Mouse (Mus musculus): ENCODE results near the gene Gpr55. TPM values are rescaled to one million over a fixed set of nuclear protein-coding genes. Genes with fewer than 3 reads are reported as not detected.

Gpr55 gene
- polyA plus RNA-seq, 1 experiment = not detected

- Histone ChIP-seq H3K4me3 (ENCODE audit: insufficient read depth, low read length) (no peak overlapping the region), H3K27ac (ENCODE audit: insufficient read depth, low read depth, low read length) (no peak overlapping the region), H3K4me1 (ENCODE audit: control insufficient read depth, insufficient read depth, low read length) (peaks cover 29% of the 10 kb centered on the region)
- TF ChIP-seq CTCF (IDR thresholded peaks at IDR 0.05; ENCODE audit: low read depth, low read length) (no peak), POLR2A (IDR thresholded peaks at IDR 0.05; ENCODE audit: borderline replicate concordance, low read depth, low read length) (no peak)
These were observed 1.3 kb upstream of the Gpr55 start for GRCm38 (mm10) chr1:85962081-85962480.

GRCm38 (mm10) chr1:85959889-85960276, 924 bp downstream of the Gpr55 start:
- peaks cover 30% of the 10 kb centered on the region for H3K4me1 ChIP-seq (ENCODE audit: control insufficient read depth, insufficient read depth, low read length)

GRCm38 (mm10) chr1:85959129-85959888, 1.5 kb downstream of the Gpr55 start:
- H3K27ac ChIP-seq (ENCODE audit: insufficient read depth, low read depth, low read length) = no peak overlapping the region
- H3K4me1 ChIP-seq (ENCODE audit: control insufficient read depth, insufficient read depth, low read length) = peaks cover 30% of the 10 kb centered on the region
- H3K4me3 ChIP-seq (ENCODE audit: insufficient read depth, low read length) = no peak overlapping the region
- TF ChIP-seq CTCF (IDR thresholded peaks at IDR 0.05; ENCODE audit: low read depth, low read length) (no peak), POLR2A (IDR thresholded peaks at IDR 0.05; ENCODE audit: borderline replicate concordance, low read depth, low read length) (no peak)

More at GRCm38 (mm10) chr1:85959889-85960276, 924 bp downstream of the Gpr55 start:
- TF ChIP-seq POLR2A (IDR thresholded peaks at IDR 0.05; ENCODE audit: borderline replicate concordance, low read depth, low read length) = no peak
- TF ChIP-seq CTCF (IDR thresholded peaks at IDR 0.05; ENCODE audit: low read depth, low read length) = no peak
- Histone ChIP-seq H3K27ac (ENCODE audit: insufficient read depth, low read depth, low read length) (no peak overlapping the region), H3K4me3 (ENCODE audit: insufficient read depth, low read length) (no peak overlapping the region)

GRCm38 (mm10) chr1:85957942-85958619, 2.7 kb downstream of the Gpr55 start:
- H3K27ac ChIP-seq (ENCODE audit: insufficient read depth, low read depth, low read length) = no peak overlapping the region
- no peak overlapping the region for H3K4me3 ChIP-seq (ENCODE audit: insufficient read depth, low read length)
- peaks cover 30% of the 10 kb centered on the region for H3K4me1 ChIP-seq (ENCODE audit: control insufficient read depth, insufficient read depth, low read length)
- TF ChIP-seq CTCF (IDR thresholded peaks at IDR 0.05; ENCODE audit: low read depth, low read length) = no peak
- no peak for TF ChIP-seq POLR2A (IDR thresholded peaks at IDR 0.05; ENCODE audit: borderline replicate concordance, low read depth, low read length)

- Histone ChIP-seq H3K27ac (ENCODE audit: insufficient read depth, low read depth, low read length) (no peak overlapping the region), H3K4me1 (ENCODE audit: control insufficient read depth, insufficient read depth, low read length) (peaks cover 30% of the 10 kb centered on the region), H3K4me3 (ENCODE audit: insufficient read depth, low read length) (no peak overlapping the region)
- no peak for TF ChIP-seq POLR2A (IDR thresholded peaks at IDR 0.05; ENCODE audit: borderline replicate concordance, low read depth, low read length)
- no peak for TF ChIP-seq CTCF (IDR thresholded peaks at IDR 0.05; ENCODE audit: low read depth, low read length)
These were observed 3.5 kb downstream of the Gpr55 start for GRCm38 (mm10) chr1:85957290-85957689.

- Histone ChIP-seq H3K4me1 (ENCODE audit: control insufficient read depth, insufficient read depth, low read length) (peaks cover 13% of the 10 kb centered on the region), H3K4me3 (ENCODE audit: insufficient read depth, low read length) (no peak overlapping the region), H3K27ac (ENCODE audit: insufficient read depth, low read depth, low read length) (no peak overlapping the region)
- no peak for TF ChIP-seq CTCF (IDR thresholded peaks at IDR 0.05; ENCODE audit: low read depth, low read length)
- TF ChIP-seq POLR2A (IDR thresholded peaks at IDR 0.05; ENCODE audit: borderline replicate concordance, low read depth, low read length) = no peak
These were observed 5.7 kb downstream of the Gpr55 start for GRCm38 (mm10) chr1:85955150-85955549.

GRCm38 (mm10) chr1:85949085-85949684, 11.6 kb downstream of the Gpr55 start:
- Histone ChIP-seq H3K27ac (ENCODE audit: insufficient read depth, low read depth, low read length) (no peak overlapping the region), H3K4me1 (ENCODE audit: control insufficient read depth, insufficient read depth, low read length) (peaks cover 4% of the 10 kb centered on the region; the same call in 1 of the 2 replicates), H3K4me3 (ENCODE audit: insufficient read depth, low read length) (no peak overlapping the region)
- TF ChIP-seq CTCF (IDR thresholded peaks at IDR 0.05; ENCODE audit: low read depth, low read length) (no peak), POLR2A (IDR thresholded peaks at IDR 0.05; ENCODE audit: borderline replicate concordance, low read depth, low read length) (no peak)

GRCm38 (mm10) chr1:85942318-85942717, 18.5 kb downstream of the Gpr55 start:
- H3K4me1 ChIP-seq (ENCODE audit: control insufficient read depth, insufficient read depth, low read length) = peaks cover under 1% of the 10 kb centered on the region; the same call in 1 of the 2 replicates
- TF ChIP-seq POLR2A (IDR thresholded peaks at IDR 0.05; ENCODE audit: borderline replicate concordance, low read depth, low read length) (no peak), CTCF (IDR thresholded peaks at IDR 0.05; ENCODE audit: low read depth, low read length) (no peak)
- H3K4me3 ChIP-seq (ENCODE audit: insufficient read depth, low read length) = no peak overlapping the region
- no peak overlapping the region for H3K27ac ChIP-seq (ENCODE audit: insufficient read depth, low read depth, low read length)

GRCm38 (mm10) chr1:85937323-85937722, 23.5 kb downstream of the Gpr55 start:
- H3K27ac ChIP-seq (ENCODE audit: insufficient read depth, low read depth, low read length) = no peak overlapping the region
- H3K4me3 ChIP-seq (ENCODE audit: insufficient read depth, low read length) = no peak overlapping the region
- H3K4me1 ChIP-seq (ENCODE audit: control insufficient read depth, insufficient read depth, low read length) = no peaks in the 10 kb centered on the region
- TF ChIP-seq CTCF (IDR thresholded peaks at IDR 0.05; ENCODE audit: low read depth, low read length) = no peak
- TF ChIP-seq POLR2A (IDR thresholded peaks at IDR 0.05; ENCODE audit: borderline replicate concordance, low read depth, low read length) = no peak

GRCm38 (mm10) chr1:85936265-85936664, 24.5 kb downstream of the Gpr55 start:
- Histone ChIP-seq H3K27ac (ENCODE audit: insufficient read depth, low read depth, low read length) (no peak overlapping the region), H3K4me1 (ENCODE audit: control insufficient read depth, insufficient read depth, low read length) (no peaks in the 10 kb centered on the region), H3K4me3 (ENCODE audit: insufficient read depth, low read length) (no peak overlapping the region)
- no peak for TF ChIP-seq CTCF (IDR thresholded peaks at IDR 0.05; ENCODE audit: low read depth, low read length)
- TF ChIP-seq POLR2A (IDR thresholded peaks at IDR 0.05; ENCODE audit: borderline replicate concordance, low read depth, low read length) = no peak

Data from bone marrow macrophage, adult 2 months (primary cell).